Mouse (Mus musculus) embryonic facial prominence, embryonic 11.5 days (tissue): ENCODE data around the gene Atp2b2. TPM values are rescaled to one million over a fixed set of nuclear protein-coding genes. Genes with fewer than 3 reads are reported as not detected.

Experiments
- ATAC-seq: fragments of 200-750 bp; cut with Nextera tagmentation; replicated peaks from 2 replicates; pipeline ENCODE4 v1.8.0; 2017; ENCODE audit warnings: low read depth; ENCODE audit not compliant: insufficient number of reproducible peaks, low FRiP score, low TSS enrichment
- DNase-seq: peaks from one replicate; pipeline ENCODE4 v3.0.0-alpha.2; 2015; ENCODE audit warnings: low spot score
- H3K27ac ChIP-seq: fragments of 300-500 bp; sonication (generic); replicated peaks from 2 replicates; pipeline ENCODE4 v1.5.1; 2014; ENCODE audit warnings: mild to moderate bottlenecking, low read depth, low read length, control low read depth
- H3K27me3 ChIP-seq: fragments of 300-500 bp; sonication (generic); 2 replicates; pipeline ENCODE4 v1.6.1; 2014; ENCODE audit warnings: mild to moderate bottlenecking, low read length, moderate library complexity, mixed read lengths; ENCODE audit not compliant: control insufficient read depth, insufficient read depth
- H3K36me3 ChIP-seq: fragments of 300-500 bp; sonication (generic); replicated peaks from 2 replicates; pipeline ENCODE4 v1.6.1; 2014; ENCODE audit warnings: low read depth, mild to moderate bottlenecking, low read length, moderate library complexity, mixed read lengths; ENCODE audit not compliant: control insufficient read depth, insufficient read depth
- H3K4me1 ChIP-seq: fragments of 300-500 bp; sonication (generic); 2 replicates; pipeline ENCODE4 v1.6.1; 2014; ENCODE audit warnings: low read length, mixed read lengths; ENCODE audit not compliant: control insufficient read depth, insufficient read depth
- H3K4me2 ChIP-seq: fragments of 300-500 bp; sonication (generic); 2 replicates; pipeline ENCODE4 v1.6.1; 2014; ENCODE audit warnings: low read depth, mild to moderate bottlenecking, control low read depth, low read length, moderate library complexity
- H3K4me3 ChIP-seq: fragments of 300-500 bp; sonication (generic); 2 replicates; pipeline ENCODE4 v1.5.1; 2014; ENCODE audit warnings: low read depth, low read length, control low read depth
- H3K9ac ChIP-seq: fragments of 300-500 bp; sonication (generic); replicated peaks from 2 replicates; pipeline ENCODE4 v1.6.1; 2014; ENCODE audit warnings: mild to moderate bottlenecking, control low read depth, low read length
- H3K9me3 ChIP-seq: fragments of 300-500 bp; sonication (generic); replicated peaks from 2 replicates; pipeline ENCODE4 v1.6.1; 2016; ENCODE audit warnings: mild to moderate bottlenecking, low read length, inconsistent platforms, mixed read lengths; ENCODE audit not compliant: control insufficient read depth
- WGBS: fragments of 180-500 bp; shearing (Covaris S2); extraction: QIAGEN DNeasy Blood & Tissue Kit; methylation state at CpG from one replicate; pipeline ENCODE4 v1.1.7; 2014; 5-methylcytosine and 5-hydroxymethylcytosine counted together
- polyA plus RNA-seq: library from polyadenylated mRNA; unstranded; fragments of >200 nt; fragmentation: Nextera tagmentation; extraction: Ambion mirVana; gene quantifications from 2 replicates; pipeline ENCODE4 v1.2.1, GENCODE M21; 2014

Atp2b2 gene
- polyA plus RNA-seq, 1 experiment from 2014 or later = 0.95 TPM

- Histone ChIP-seq H3K27ac (no peak overlapping the region), H3K36me3 (no peaks in the 10 kb centered on the region), H3K9ac (no peak overlapping the region), H3K4me3 (no peak overlapping the region), H3K4me1 (no peaks in the 10 kb centered on the region), H3K9me3 (no peaks in the 10 kb centered on the region), H3K4me2 (no peak overlapping the region), H3K27me3 (no peaks in the 10 kb centered on the region)
- DNase-seq (no peak), ATAC-seq (no peak)
- 81% methylated on average over 1 of the region's 1 CpGs for WGBS
These were observed 300.1 kb downstream of the Atp2b2 start for GRCm38 (mm10) chr6:113742321-113742720.

- no peak for ATAC-seq
- Histone ChIP-seq H3K27ac (no peak overlapping the region), H3K36me3 (no peaks in the 10 kb centered on the region), H3K27me3 (no peaks in the 10 kb centered on the region), H3K9me3 (no peaks in the 10 kb centered on the region), H3K4me2 (no peak overlapping the region), H3K4me3 (no peak overlapping the region), H3K4me1 (no peaks in the 10 kb centered on the region), H3K9ac (no peak overlapping the region)
- 67% methylated on average over 2 of the region's 2 CpGs for whole genome bisulfite sequencing
- no peak for DNase-seq
These were observed 301.0 kb downstream of the Atp2b2 start for GRCm38 (mm10) chr6:113741425-113741824.

- Histone ChIP-seq H3K36me3 (no peaks in the 10 kb centered on the region), H3K27ac (no peak within 1 kb of the TSS), H3K9ac (peak within 1 kb of the TSS; percentile 88), H3K27me3 (no peaks in the 10 kb centered on the region), H3K4me1 (no peaks in the 10 kb centered on the region), H3K9me3 (no peaks in the 10 kb centered on the region), H3K4me3 (peak within 1 kb of the TSS; percentile 81), H3K4me2 (peak within 1 kb of the TSS; percentile 84)
- 7% methylated on average over 41 of the region's 41 CpGs for WGBS
- DNase-seq = peak; percentile 94
- peak; percentile 71 for ATAC-seq
These were observed 301.9 kb downstream of the Atp2b2 start, which contains the start of gene Sec13 for GRCm38 (mm10) chr6:113740236-113741217. Gene Sec13, minus strand, starts transcription at chr6:113740743.

- no peak overlapping the region for H3K27ac ChIP-seq
- ATAC-seq (no peak), DNase-seq (no peak)
- H3K4me1 ChIP-seq = no peaks in the 10 kb centered on the region
- no peak overlapping the region for H3K4me3 ChIP-seq
- peaks cover 3% of the 10 kb centered on the region for H3K36me3 ChIP-seq
- H3K4me2 ChIP-seq = no peak overlapping the region
- no peak overlapping the region for H3K9ac ChIP-seq
- H3K27me3 ChIP-seq = no peaks in the 10 kb centered on the region
- WGBS = 93% methylated on average over 9 of the region's 9 CpGs
- no peaks in the 10 kb centered on the region for H3K9me3 ChIP-seq
These were observed 304.9 kb downstream of the Atp2b2 start for GRCm38 (mm10) chr6:113737318-113738046.

- H3K36me3 ChIP-seq = peaks cover 3% of the 10 kb centered on the region
- no peaks in the 10 kb centered on the region for H3K9me3 ChIP-seq
- no peak for DNase-seq
- no peak for ATAC-seq
- H3K9ac ChIP-seq = no peak overlapping the region
- H3K4me2 ChIP-seq = no peak overlapping the region
- 98% methylated on average over 3 of the region's 3 CpGs for WGBS
- no peak overlapping the region for H3K4me3 ChIP-seq
- H3K27ac ChIP-seq = no peak overlapping the region
- H3K27me3 ChIP-seq = no peaks in the 10 kb centered on the region
- no peaks in the 10 kb centered on the region for H3K4me1 ChIP-seq
These were observed 311.1 kb downstream of the Atp2b2 start for GRCm38 (mm10) chr6:113731296-113731695.

- H3K36me3 ChIP-seq = no peaks in the 10 kb centered on the region; the same call in 1 of the 2 replicates
- H3K4me3 ChIP-seq = no peak overlapping the region
- DNase-seq (no peak), ATAC-seq (no peak)
- no peaks in the 10 kb centered on the region for H3K4me1 ChIP-seq
- no peaks in the 10 kb centered on the region for H3K27me3 ChIP-seq
- no peak overlapping the region for H3K4me2 ChIP-seq
- no peak overlapping the region for H3K27ac ChIP-seq
- H3K9ac ChIP-seq = no peak overlapping the region
- 88% methylated on average over 7 of the region's 7 CpGs for WGBS
- no peaks in the 10 kb centered on the region for H3K9me3 ChIP-seq
These were observed 314.2 kb downstream of the Atp2b2 start for GRCm38 (mm10) chr6:113728181-113728580.

GRCm38 (mm10) chr6:113721061-113721460, 321.4 kb downstream of the Atp2b2 start:
- DNase-seq = no peak
- 94% methylated on average over 4 of the region's 4 CpGs for WGBS
- no peak overlapping the region for H3K9ac ChIP-seq
- H3K4me1 ChIP-seq = no peaks in the 10 kb centered on the region
- H3K27me3 ChIP-seq = no peaks in the 10 kb centered on the region
- no peaks in the 10 kb centered on the region; the same call in 1 of the 2 replicates for H3K36me3 ChIP-seq
- H3K4me3 ChIP-seq = no peak overlapping the region
- H3K27ac ChIP-seq = no peak overlapping the region
- no peak overlapping the region for H3K4me2 ChIP-seq
- H3K9me3 ChIP-seq = no peaks in the 10 kb centered on the region
- ATAC-seq = no peak

- H3K4me3 ChIP-seq = no peak within 1 kb of the TSS
- no peak within 1 kb of the TSS for H3K9ac ChIP-seq
- 98% methylated on average over 3 of the region's 3 CpGs for WGBS
- no peaks in the 10 kb centered on the region for H3K4me1 ChIP-seq
- DNase-seq (no peak), ATAC-seq (no peak)
- H3K9me3 ChIP-seq = no peaks in the 10 kb centered on the region
- H3K27me3 ChIP-seq = no peaks in the 10 kb centered on the region
- no peaks in the 10 kb centered on the region; the same call in 1 of the 2 replicates for H3K36me3 ChIP-seq
- H3K4me2 ChIP-seq = no peak within 1 kb of the TSS
- H3K27ac ChIP-seq = no peak within 1 kb of the TSS
These were observed 322.5 kb downstream of the Atp2b2 start, which contains the start of gene Ghrl for GRCm38 (mm10) chr6:113719878-113720277. Gene Ghrl, minus strand, starts transcription at chr6:113719880.
